Mouse (Mus musculus): ENCODE measurements around the gene Ric3.

Gene Ric3

GRCm38 (mm10) chr7:109045876-109046275 lies 37.3 kb downstream of the Ric3 start:
- no peak for DNase-seq

- peak; percentile 92 to 95 for DNase-seq
Observed at GRCm38 (mm10) chr7:109039445-109039844, 43.7 kb downstream of the Ric3 start.

GRCm38 (mm10) chr7:109038987-109039386 lies 44.1 kb downstream of the Ric3 start:
- peak in 1 of 2 experiments; percentile 41 for DNase-seq

- peak; percentile 72 for DNase-seq
Observed at GRCm38 (mm10) chr7:109038121-109038735, 44.9 kb downstream of the Ric3 start.

DNA sequence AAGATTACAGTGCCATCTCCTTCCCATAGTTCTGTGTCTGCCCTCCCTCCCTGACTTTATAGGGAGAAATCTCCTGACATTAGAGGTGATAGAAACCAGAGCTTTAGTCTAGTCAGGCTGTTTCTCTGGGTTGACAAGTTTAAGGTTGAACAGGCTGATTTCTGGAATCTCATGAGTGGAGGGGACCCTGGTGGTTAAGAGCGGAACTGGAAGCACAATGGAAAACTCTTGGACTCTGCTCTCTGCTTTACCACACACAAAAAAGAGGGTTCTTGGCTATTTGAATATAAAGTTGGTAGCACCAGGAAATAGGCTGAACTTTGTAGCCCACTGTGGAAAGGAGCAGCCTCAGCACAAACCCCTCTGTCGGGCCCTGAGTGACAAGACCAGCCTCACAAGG lies 51.1 kb downstream of the Ric3 start:
- no peak for DNase-seq

- DNase-seq, result no peak
Observed at GRCm38 (mm10) chr7:109031331-109031730, 51.8 kb downstream of the Ric3 start.

GRCm38 (mm10) chr7:109029961-109030465 lies 53.1 kb downstream of the Ric3 start:
- DNase-seq, result no peak

DNA sequence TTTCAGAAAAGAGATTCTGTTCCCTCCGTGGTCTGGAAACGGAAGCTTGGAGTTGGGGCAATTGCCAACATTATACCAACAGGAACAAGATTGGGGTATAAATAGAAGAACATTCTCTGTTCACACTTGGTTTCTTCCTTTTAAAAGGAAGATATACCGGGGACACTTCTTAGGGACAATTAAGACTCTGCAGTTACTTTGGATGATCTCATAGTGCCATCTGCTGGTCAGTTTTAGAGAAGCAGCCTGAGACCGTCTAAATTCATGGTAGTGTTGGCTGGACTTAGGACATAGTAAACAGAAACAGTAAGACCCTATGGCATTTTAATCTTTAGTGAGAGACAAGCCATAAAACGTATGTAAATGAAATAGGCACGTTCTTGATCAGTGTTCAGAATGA lies 54.9 kb downstream of the Ric3 start:
- DNase-seq, result peak; percentile 75 to 82

DNA sequence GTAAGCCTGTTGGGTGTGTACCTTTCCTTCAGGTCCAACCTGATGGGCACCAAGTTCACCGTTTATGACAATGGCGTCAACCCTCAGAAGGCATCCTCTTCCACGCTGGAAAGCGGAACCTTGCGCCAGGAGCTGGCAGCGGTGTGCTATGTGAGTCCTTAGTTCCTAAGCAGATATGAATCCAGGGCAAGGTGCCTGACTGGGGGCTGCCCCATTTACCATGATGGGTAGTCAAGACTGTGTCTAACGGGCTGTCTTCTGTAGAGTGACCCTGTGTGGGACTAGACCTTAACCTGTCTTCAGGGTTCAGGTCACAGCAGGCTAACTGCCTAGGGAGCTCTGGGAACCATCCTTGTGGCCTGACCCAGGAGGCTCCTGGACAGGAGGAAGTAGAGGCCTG lies 55.4 kb downstream of the Ric3 start:
- DNase-seq, result peak in 1 of 2 experiments; percentile 5

GRCm38 (mm10) chr7:109026976-109027375 lies 56.2 kb downstream of the Ric3 start:
- no peak for DNase-seq

DNA sequence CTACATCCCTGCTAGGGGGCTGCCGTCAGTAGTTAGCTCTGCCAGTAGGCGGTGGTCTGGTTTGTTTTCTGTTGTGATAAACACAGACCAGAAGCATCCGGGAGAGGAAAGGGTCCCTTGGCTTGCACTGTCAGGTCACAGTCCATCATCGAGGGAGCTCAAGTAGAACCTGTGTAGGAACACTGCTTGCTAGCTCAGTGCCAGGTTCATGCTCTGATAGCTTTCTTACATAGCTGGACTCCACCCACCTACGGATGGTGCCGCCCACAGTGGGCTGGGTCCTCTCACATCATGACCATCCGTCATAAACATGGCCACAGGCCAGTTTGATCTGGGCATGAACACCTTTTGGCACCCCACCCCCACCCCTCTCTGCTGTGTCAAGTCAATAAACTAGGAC lies 57.4 kb downstream of the Ric3 start:
- no peak for DNase-seq

DNA sequence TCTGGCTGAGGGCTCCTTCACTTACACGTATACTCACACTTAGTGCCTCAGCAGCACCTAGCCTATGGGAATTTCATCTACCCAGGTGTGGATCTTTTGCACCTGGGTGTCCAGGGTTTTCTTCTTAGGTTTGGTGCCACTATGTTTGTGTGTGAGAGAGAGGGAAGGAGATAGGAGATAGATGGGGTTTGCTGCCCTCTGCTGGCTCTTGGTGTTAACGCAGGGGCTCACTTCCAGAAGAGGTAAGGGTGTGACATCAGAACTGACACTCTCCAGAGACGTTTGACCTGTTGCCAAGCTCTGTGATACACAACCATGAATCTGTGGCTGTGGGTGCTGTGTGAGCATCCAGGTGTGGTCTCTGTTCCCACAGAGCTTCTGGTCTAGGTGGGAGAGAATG lies 61.7 kb downstream of the Ric3 start:
- DNase-seq, result peak; percentile 83 to 86

- DNase-seq, result no peak
Observed at GRCm38 (mm10) chr7:109019243-109019642, 63.9 kb downstream of the Ric3 start.

- DNase-seq, result peak in 1 of 2 experiments; percentile 18
Observed at GRCm38 (mm10) chr7:109016378-109016923, 66.7 kb downstream of the Ric3 start.

DNA sequence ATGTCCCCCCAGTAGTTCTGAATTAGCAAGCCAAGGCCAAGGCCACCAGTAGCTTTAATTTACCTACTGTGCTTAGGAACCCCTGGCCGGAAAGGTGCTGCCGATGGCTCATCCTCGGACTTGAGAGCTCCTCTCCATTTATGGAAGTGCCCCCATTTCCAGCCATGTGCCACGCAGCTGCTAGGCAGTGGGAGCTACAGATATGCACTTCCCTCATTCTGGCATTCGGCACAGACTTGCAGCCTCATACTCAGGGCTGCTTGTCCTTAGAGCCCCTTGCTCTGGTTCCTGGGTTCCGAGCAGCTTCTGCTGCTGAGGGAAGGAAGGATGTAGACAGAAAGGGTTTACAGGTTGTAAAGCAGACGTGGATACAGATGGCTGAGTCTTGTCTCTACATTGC lies 68.3 kb downstream of the Ric3 start:
- DNase-seq, result no peak

GRCm38 (mm10) chr7:109012998-109013625 lies 70.0 kb downstream of the Ric3 start:
- DNase-seq, result no peak

DNA sequence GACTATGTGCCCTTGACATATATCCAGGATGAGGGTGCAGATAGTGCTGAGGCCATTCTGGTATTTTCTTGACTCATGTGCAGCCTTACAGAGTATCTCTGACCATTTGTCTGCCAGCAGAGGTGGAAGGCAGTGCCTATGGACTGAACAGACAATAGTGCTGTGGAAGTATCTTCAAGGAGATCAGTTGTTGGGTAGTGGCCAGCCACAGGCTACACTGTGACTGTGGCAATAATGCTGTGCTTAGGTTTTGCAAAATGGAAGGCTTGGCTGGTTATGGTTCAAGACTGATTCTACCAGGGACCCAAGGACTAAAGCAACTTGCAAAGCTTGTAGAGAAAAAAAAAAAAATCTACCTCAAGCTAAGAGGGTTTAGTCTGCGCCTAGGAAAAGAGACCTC lies 70.6 kb downstream of the Ric3 start:
- DNase-seq, result no peak

DNA sequence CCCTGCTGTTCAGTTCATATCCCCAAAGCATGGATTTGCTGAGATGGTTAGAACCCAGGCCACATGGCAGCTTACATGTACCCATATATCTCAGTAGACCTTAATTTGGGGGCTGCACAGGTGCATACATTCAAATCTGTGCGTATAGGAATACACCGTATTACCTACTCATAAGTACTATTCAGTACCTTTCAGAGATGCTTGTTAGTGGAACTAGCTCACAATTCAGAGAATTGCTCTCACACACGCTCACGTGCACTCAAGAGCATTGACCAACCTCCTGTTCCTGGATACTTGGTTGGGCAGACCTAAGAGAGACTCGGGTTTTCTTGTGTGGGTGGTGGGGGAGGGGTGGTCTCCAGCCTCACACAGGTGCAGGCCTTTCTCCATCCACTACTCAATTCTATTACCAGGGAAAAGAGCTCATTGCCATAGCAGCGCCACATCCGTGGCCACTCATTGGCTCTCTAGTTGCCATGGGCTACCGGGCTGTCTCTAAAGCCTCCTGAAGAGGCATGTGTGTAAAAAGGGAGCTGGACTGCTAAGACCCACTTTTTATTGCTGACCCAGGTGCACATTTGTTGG lies 71.4 kb downstream of the Ric3 start:
- peak in 1 of 2 experiments; percentile 55 for DNase-seq

DNA sequence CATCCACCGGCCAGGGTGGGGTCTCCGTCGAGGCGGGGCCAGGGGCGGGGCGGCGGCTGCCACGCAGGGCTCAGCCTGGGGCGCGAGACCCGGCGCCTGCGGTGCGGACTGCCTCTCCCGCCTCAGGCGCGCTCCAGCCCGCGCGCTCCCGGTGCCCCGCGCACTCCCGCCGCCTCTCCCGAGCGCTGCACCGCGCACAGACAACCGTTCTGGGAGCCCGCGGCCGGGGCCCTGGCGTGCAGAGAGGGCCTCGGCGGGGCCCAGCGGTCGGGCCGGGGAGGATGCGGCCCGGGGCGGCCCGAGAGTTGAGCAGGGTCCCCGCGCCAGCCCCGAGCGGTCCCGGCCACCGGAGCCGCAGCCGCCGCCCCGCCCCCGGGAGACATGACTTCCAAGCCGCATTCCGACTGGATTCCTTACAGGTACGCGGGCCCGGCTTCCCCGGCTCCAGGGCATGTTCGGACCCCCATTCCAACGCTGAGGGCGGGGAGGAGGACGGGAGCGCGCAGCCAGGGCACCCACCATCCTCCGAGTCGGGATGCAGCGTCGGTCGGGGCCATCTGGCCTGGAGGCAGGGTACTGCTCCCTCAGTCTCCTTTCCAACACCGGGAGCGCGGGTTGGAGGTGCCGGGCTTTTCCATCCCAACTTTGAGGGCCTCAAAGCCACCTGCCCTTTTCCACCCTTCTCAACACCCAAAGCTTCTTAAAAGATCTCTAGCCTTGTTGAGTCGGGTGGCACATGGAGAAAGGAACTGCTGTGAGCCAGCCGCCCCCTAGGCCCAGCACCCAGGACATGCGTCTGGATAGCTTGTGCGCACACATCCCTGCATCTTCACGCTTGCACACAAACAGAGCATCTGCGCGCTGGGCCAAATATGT lies 72.2 kb downstream of the Ric3 start:
- peak; percentile 71 to 83 for DNase-seq

DNA sequence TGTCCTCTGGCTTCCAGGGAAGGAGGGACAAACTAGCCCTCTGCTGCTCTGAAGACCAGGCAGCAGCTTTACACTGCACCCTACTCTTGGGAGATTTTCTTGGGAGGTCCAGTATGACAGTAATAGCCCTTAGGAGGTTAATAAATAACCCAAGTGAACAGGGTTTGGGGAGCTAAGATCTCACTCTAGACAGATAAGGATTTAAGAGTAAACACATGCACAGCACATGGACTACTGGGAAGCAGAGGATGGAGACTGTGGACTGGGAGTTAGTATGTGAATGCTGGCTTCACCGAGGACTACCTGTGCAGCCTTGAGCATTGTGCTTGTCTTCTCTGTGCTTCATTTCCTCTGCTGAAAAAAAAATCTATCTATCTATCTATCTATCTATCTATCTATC lies 73.9 kb downstream of the Ric3 start:
- DNase-seq, result no peak

DNA sequence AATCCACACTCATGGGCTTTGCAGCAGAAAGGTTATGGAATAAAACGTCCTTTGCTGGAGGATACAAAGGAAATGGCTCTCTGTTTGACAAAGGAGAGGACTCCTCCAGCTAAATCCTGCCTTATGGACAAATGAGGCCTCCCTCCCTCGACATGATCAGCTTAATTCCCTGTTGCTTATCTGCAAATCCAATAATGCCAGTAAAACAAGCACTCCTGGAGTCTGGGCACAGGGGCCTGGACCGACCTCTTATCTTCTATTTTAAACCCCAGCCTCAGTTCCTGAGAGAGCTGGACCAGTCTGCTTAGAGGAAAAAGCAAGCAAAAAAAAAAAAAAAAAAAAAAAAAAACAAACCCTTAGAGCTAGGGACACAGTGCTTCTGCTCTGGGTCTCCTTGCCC lies 79.5 kb downstream of the Ric3 start:
- no peak for DNase-seq

DNA sequence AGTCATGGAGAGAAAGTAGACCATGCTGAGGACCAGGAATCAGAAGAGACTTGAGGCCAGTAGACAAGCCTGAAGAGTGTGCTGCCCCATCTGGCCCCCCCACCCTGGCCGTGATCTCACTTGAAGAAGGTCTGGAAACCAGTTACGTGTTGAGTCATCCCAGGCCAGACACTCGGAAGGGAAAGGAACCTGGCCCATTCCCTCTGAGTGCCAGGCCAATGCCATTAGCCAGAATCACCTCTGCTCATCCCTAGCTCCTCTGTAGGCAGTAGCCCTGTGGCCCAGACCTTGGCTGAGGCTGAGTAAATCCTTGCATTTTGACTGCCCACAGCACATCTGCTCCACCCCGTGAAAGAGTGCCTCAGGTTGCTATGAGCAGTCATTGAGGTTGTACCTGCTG lies 81.2 kb downstream of the Ric3 start:
- no peak for DNase-seq

All from cerebellum, adult 18-20 months (tissue).